Mouse (Mus musculus) testis, adult 2 months (tissue): Measurements from ENCODE around the gene Mfsd5. TPM values are rescaled to one million over a fixed set of nuclear protein-coding genes. Genes with fewer than 3 reads are reported as not detected.

Experiments
- H3K27ac ChIP-seq: fragments of 200-500 bp; 2 replicates; pipeline ENCODE4 v1.5.1; 2012; ENCODE audit warnings: low read depth, low read length; ENCODE audit not compliant: control insufficient read depth, insufficient read depth
- H3K27me3 ChIP-seq: fragments of 200-500 bp; 2 replicates; pipeline ENCODE4 v1.6.1; 2012; ENCODE audit warnings: mild to moderate bottlenecking, low read length, moderate library complexity; ENCODE audit not compliant: control insufficient read depth, insufficient read depth
- H3K36me3 ChIP-seq: fragments of 200-500 bp; 2 replicates; pipeline ENCODE4 v1.6.1; 2012; ENCODE audit warnings: mild to moderate bottlenecking, low read length; ENCODE audit not compliant: control insufficient read depth, insufficient read depth
- H3K4me1 ChIP-seq: fragments of 200-500 bp; 2 replicates; pipeline ENCODE4 v1.6.1; 2012; ENCODE audit warnings: low read length; ENCODE audit not compliant: control insufficient read depth, insufficient read depth
- H3K4me3 ChIP-seq: fragments of 200-500 bp; 2 replicates; pipeline ENCODE4 v1.5.1; 2012; ENCODE audit warnings: low read depth, mild to moderate bottlenecking, low read length, moderate library complexity, mixed read lengths; ENCODE audit not compliant: control insufficient read depth
- CTCF ChIP-seq: fragments of 200-500 bp; IDR thresholded peaks from 2 replicates; pipeline ENCODE4 v1.5.1; 2012; ENCODE audit warnings: low read depth, mild to moderate bottlenecking, inconsistent platforms, low read length, moderate library complexity; ENCODE audit not compliant: control insufficient read depth, insufficient read depth, insufficient replicate concordance
- POLR2A ChIP-seq: fragments of 200-500 bp; IDR thresholded peaks from 2 replicates; pipeline ENCODE4 v1.6.1; 2012; ENCODE audit warnings: low read depth, mild to moderate bottlenecking, inconsistent platforms, low read length, moderate library complexity; ENCODE audit not compliant: control insufficient read depth
- polyA plus RNA-seq: library from polyadenylated mRNA; depleted of rRNA; stranded (reverse); fragments of >200 nt; gene quantifications from 2 replicates; pipeline ENCODE4 v1.2.3, GENCODE M21; 2012

The Mfsd5 gene
- polyA plus RNA-seq, 1 experiment = 14.3 TPM

DNA sequence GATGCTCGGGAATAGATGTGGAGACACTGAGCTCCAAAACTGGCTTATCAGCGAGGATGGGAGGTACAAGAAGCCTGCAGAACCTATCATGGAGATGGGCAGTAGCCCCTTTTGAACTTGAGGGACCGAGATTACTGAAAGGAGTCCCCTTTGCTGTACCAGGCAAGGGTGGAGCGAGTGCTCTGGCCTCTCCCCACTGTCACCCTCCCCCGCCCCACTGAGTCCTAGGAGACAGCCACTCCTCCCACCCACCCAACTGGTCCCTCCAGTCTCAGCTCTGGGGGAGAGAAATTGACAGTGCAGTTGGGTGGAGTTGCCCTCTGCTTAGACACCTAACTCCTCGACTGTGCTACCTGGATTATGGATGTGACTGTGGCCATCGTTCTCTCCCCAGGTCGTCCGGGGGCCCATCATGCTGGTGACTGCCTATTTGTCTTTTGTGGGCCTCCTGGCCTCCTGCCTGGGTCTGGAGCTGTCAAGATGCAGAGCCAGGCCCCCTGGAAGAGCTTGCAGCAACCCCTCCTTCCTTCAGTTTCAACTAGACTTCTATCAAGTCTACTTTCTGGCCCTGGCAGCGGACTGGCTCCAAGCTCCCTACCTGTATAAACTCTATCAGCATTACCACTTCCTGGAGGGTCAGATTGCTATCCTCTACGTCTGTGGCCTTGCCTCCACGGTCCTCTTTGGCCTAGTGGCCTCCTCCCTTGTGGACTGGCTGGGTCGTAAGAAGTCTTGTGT, 698 bp downstream of the Mfsd5 start:
- H3K36me3 ChIP-seq = no peaks in the 10 kb centered on the region
- no peaks in the 10 kb centered on the region for H3K27me3 ChIP-seq
- H3K27ac ChIP-seq = no peak overlapping the region; the same call in 1 of the 2 replicates
- peaks cover 11% of the 10 kb centered on the region for H3K4me1 ChIP-seq
- H3K4me3 ChIP-seq = peak overlapping the region; percentile 91
- TF ChIP-seq CTCF = no peak
- TF ChIP-seq POLR2A = no peak

DNA sequence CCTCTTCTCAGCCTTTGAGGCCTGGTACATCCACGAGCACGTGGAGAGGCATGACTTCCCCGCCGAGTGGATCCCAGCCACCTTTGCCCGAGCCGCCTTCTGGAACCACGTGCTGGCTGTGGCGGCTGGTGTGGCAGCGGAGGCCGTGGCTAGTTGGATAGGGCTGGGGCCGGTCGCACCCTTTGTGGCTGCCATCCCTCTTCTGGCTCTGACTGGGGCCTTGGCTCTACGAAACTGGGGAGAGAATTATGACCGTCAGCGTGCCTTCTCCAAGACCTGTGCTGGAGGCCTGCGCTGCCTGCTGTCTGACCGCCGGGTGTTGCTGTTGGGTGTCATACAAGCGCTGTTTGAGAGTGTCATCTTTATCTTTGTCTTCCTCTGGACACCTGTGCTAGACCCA, 1.4 kb downstream of the Mfsd5 start:
- TF ChIP-seq CTCF (no peak), POLR2A (no peak)
- no peak overlapping the region for H3K4me3 ChIP-seq

DNA sequence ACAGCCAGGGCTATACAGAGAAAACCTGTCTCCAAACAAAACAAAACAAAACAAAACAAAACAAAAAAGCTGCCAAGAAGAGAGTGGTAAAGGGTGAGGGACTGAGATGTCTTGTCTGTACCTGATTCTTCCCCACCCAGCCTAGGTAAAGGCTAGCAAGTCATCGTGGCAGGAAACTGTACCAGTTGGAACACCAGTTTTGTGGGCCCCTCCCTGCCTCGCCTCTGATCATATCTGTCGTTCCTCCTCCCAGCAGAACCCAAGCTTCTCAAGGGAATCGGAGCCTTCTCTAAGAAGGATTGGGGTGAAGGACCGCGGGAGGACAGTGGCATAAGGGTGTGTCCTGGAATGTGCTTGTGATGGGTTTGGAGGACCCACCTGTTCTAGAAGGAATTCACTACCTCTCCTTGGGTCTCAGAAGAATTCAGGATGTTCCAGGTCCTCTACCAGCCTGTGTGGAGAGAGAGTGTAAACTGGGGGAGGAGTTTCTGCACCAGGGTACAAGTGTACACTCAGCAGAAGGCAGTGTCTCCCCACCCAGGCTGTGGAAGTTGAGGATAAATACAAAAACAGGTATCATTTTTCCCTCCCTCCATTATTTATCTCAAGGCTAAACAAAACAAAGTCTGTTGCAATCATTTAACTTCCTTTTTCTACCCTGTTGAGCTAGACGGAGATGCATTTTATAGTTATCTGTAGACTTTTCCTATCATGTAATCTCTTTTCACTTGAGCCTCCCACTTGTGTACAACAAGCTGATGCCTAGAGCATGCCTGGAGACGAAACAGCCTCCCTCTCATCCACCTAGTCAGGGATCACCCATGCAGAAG, 3.4 kb downstream of the Mfsd5 start:
- Histone ChIP-seq H3K36me3 (no peaks in the 10 kb centered on the region), H3K4me1 (peaks cover 11% of the 10 kb centered on the region), H3K4me3 (no peak overlapping the region), H3K27me3 (no peaks in the 10 kb centered on the region), H3K27ac (no peak overlapping the region)
- TF ChIP-seq CTCF (no peak), POLR2A (no peak)

More for the DNA sequence above, 1.4 kb downstream of the Mfsd5 start:
- H3K4me1 ChIP-seq = peaks cover 11% of the 10 kb centered on the region
- H3K36me3 ChIP-seq = no peaks in the 10 kb centered on the region
- no peaks in the 10 kb centered on the region for H3K27me3 ChIP-seq
- no peak overlapping the region for H3K27ac ChIP-seq

DNA sequence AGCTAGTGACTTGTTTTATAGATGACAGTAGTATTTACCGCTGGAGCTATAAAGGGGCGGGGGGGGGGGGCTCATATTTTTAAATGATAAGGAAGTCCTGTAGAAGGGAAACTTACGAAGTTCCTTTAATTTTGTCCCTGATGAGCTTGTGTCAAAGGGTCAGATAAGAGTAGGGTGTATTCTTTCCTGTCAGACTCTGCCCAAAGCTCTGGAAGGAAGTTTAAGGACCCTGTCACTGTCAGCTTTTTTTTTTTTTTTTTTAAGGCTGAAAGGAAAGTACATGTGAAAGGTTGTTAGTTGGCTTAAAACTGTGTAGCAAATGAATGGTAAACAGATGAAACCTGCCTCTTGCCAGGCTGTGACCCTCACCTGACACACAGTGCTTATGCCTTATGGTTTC, 4.4 kb downstream of the Mfsd5 start:
- H3K27ac ChIP-seq = no peak overlapping the region
- no peaks in the 10 kb centered on the region for H3K27me3 ChIP-seq
- TF ChIP-seq POLR2A (no peak), CTCF (no peak)
- no peaks in the 10 kb centered on the region for H3K36me3 ChIP-seq
- peaks cover 10% of the 10 kb centered on the region for H3K4me1 ChIP-seq
- H3K4me3 ChIP-seq = no peak overlapping the region

DNA sequence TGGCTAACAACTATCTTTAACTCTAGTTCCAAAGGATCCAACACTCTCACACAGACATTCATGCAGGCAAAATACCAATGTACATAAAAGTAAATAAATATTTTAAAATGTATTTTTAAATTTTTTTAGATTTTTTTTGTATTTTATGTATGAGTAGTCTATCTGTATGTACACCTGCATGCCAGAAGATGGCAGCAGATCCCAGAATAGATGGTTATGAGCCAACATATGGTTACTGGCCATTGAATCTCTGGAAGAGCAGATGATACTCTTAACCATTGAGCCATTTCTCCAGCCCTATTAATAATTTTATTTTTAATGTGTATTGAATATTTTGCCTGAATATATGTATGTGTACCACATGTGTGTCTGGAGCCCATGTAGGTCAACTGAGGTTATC, 8.1 kb downstream of the Mfsd5 start:
- H3K4me3 ChIP-seq = no peak overlapping the region
- no peaks in the 10 kb centered on the region for H3K36me3 ChIP-seq
- H3K27ac ChIP-seq = no peak overlapping the region
- no peaks in the 10 kb centered on the region for H3K4me1 ChIP-seq
- no peak for TF ChIP-seq POLR2A
- no peaks in the 10 kb centered on the region for H3K27me3 ChIP-seq

DNA sequence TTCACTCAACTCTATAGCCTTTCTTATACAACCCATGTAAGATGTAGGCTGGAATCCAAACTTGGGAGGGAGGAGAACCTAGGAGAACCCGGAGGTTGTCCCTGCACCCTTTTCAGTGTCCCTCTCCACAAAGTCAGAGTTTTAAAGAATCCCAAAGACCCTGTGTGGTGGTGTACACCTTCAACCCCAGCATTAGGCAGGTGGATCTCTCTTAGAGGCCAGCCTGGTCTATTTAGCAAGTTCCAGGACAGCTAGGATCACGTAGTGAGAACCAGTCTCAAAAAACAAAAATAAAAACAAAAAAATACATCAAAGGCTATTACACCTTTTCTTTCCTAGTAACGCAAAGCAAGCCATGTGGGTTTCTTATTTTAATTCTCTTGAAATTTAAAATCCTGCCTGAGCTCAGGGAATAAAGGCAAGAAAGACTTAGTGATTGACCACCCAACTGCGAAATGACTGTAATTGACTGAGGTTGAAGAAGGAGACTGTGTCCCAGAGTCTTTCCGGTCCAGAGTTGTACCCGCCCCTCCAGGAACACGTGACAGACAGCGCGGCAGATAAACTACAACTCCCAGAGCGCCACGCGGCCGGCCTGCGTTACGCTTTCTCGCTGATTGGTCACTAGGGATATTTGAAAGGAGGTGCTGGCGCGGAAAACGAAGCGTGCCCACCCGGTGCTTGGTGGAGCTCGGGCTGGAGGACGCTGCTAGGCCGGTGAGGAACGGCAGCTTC, 16.5 kb downstream of the Mfsd5 start, which contains the start of gene Espl1:
TSS of gene Espl1 (plus strand) at position 634 of the 735 bp plus-strand sequence.
- H3K27ac ChIP-seq = peak within 1 kb of the TSS; percentile 70
- H3K4me3 ChIP-seq = peak within 1 kb of the TSS; percentile 87
- no peaks in the 10 kb centered on the region for H3K27me3 ChIP-seq
- no peaks in the 10 kb centered on the region for H3K4me1 ChIP-seq
- peaks cover 2% of the 10 kb centered on the region; the same call in 1 of the 2 replicates for H3K36me3 ChIP-seq
- TF ChIP-seq POLR2A (peak; percentile 80), CTCF (no peak)

DNA sequence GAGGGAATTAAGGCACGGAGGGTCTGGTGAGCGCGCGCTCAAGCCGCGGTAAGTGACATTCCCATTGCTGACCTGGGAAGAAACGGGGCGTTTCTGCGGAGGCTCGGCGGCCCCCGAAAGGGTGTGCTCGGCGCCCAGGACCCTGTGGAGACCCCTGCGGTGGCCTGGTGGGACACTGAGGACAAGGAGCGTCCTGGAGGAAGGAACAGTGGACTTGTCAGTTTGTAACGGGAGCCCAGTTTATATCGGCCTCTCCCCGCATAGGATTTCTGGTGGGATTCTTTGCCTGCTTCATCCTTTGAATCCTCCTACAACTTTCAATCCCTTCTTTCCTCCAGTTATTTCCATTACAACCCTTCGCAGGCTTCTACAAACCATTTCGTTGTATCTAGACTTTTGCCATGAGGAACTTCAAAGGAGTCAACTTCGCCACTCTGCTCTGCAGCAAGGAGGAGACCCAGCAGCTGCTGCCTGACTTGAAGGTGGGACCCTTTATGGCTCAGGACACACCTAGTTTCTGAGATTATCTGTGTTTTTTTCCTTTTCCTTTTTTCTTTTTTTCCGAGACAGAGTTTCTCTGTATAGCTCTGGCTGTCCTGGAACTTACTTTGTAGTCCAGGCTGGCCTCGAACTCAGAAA, 17.2 kb downstream of the Mfsd5 start:
- peak overlapping the region; percentile 70 for H3K27ac ChIP-seq
- TF ChIP-seq POLR2A = no peak
- TF ChIP-seq CTCF = no peak
- peak overlapping the region; percentile 87 for H3K4me3 ChIP-seq
- no peaks in the 10 kb centered on the region for H3K4me1 ChIP-seq
- H3K36me3 ChIP-seq = peaks cover 2% of the 10 kb centered on the region; the same call in 1 of the 2 replicates
- no peaks in the 10 kb centered on the region for H3K27me3 ChIP-seq
